Mouse (Mus musculus) hindbrain, embryonic 12.5 days (tissue): ENCODE data around the gene Tmem248. TPM values are rescaled to one million over a fixed set of nuclear protein-coding genes. Genes with fewer than 3 reads are reported as not detected.

ENCODE experiments used
- ATAC-seq: fragments of 200-750 bp; cut with Nextera tagmentation; 2 replicates; pipeline ENCODE4 v1.8.0; 2017; ENCODE audit warnings: moderate TSS enrichment; ENCODE audit not compliant: low FRiP score
- H3K27ac ChIP-seq: fragments of 300-500 bp; sonication (generic); 2 replicates; pipeline ENCODE4 v1.5.1; 2016; ENCODE audit warnings: mild to moderate bottlenecking
- H3K27me3 ChIP-seq: fragments of 300-500 bp; sonication (generic); 2 replicates; pipeline ENCODE4 v1.6.1; 2016; ENCODE audit warnings: mild to moderate bottlenecking
- H3K36me3 ChIP-seq: fragments of 300-500 bp; sonication (generic); 2 replicates; pipeline ENCODE4 v1.6.1; 2016; ENCODE audit warnings: mild to moderate bottlenecking
- H3K4me1 ChIP-seq: fragments of 300-500 bp; sonication (generic); 2 replicates; pipeline ENCODE4 v1.6.1; 2016
- H3K4me2 ChIP-seq: fragments of 300-500 bp; sonication (generic); replicated peaks from 2 replicates; pipeline ENCODE4 v1.6.1; 2016; ENCODE audit warnings: mild to moderate bottlenecking
- H3K4me3 ChIP-seq: fragments of 300-500 bp; sonication (generic); 2 replicates; pipeline ENCODE4 v1.5.1; 2016; ENCODE audit warnings: mild to moderate bottlenecking
- H3K9ac ChIP-seq: fragments of 300-500 bp; sonication (generic); 2 replicates; pipeline ENCODE4 v1.6.1; 2016; ENCODE audit warnings: mild to moderate bottlenecking, moderate library complexity
- H3K9me3 ChIP-seq: fragments of 300-500 bp; sonication (generic); replicated peaks from 2 replicates; pipeline ENCODE4 v1.6.1; 2016; ENCODE audit warnings: mild to moderate bottlenecking
- WGBS: fragments of 180-500 bp; shearing (Covaris S2); methylation state at CpG from one replicate; pipeline ENCODE4 v1.1.7; 2016; 5-methylcytosine and 5-hydroxymethylcytosine counted together
- polyA plus RNA-seq: library from polyadenylated mRNA; unstranded; fragments of >200 nt; fragmentation: Nextera tagmentation; extraction: Ambion mirVana; gene quantifications from 2 replicates; pipeline ENCODE4 v1.2.1, GENCODE M21; 2016

The Tmem248 gene
- polyA plus RNA-seq, 1 experiment from 2014 or later: 31.1 TPM

DNA sequence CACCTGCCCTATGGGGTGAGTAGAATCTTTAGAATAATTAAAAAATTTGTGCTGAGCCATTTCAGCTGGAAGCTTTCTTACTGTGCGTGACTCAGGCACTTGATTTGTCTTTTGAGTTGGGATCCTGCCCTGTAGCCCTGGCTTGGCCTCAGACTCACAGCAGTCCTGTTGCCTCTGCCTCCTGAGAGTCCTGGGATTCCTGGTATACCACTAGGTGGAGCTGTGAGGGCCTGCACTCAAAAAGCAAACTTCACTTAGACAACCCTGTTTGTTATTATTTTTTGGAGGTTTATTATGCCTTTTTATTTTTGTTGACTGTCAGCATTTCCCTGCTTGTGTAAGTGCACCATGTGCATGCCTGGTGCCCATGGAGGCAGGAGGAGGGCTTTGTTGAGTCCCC, 50.4 kb downstream of the Tmem248 start:
- H3K4me2 ChIP-seq: no peak overlapping the region
- 84% methylated on average over 1 of the region's 1 CpGs for WGBS
- no peak overlapping the region for H3K9ac ChIP-seq
- no peak overlapping the region for H3K4me3 ChIP-seq
- no peaks in the 10 kb centered on the region for H3K27me3 ChIP-seq
- H3K9me3 ChIP-seq: no peaks in the 10 kb centered on the region
- peaks cover 77% of the 10 kb centered on the region for H3K36me3 ChIP-seq
- ATAC-seq: no peak
- no peak overlapping the region for H3K27ac ChIP-seq
- no peaks in the 10 kb centered on the region for H3K4me1 ChIP-seq

DNA sequence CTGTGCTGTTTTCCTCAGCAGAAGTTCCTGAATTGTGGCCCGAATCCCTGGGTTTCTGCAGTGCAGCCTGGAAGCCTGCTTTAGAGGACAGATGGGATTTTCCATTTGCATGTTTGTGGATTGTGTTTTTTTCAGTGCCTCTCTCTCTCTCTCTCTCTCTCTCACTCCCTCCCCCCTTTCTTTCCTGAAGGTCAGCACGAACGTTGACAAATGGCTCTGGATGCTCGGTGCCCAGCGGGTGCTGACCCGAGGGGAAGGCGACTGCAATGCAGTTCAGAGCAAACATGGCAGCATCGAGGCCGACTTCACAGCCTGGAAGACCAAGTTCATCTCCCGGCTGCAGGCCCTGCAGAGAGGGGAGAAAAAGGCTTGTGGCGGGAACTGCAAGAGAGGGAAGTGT, 52.1 kb downstream of the Tmem248 start:
- H3K4me3 ChIP-seq: no peak overlapping the region
- H3K4me2 ChIP-seq: no peak overlapping the region
- H3K36me3 ChIP-seq: peaks cover 81% of the 10 kb centered on the region
- H3K27me3 ChIP-seq: no peaks in the 10 kb centered on the region
- no peak overlapping the region; the same call in 1 of the 2 replicates for H3K9ac ChIP-seq
- no peaks in the 10 kb centered on the region for H3K4me1 ChIP-seq
- WGBS: 76% methylated on average over 11 of the region's 11 CpGs
- H3K27ac ChIP-seq: no peak overlapping the region
- no peaks in the 10 kb centered on the region for H3K9me3 ChIP-seq
- no peak for ATAC-seq

DNA sequence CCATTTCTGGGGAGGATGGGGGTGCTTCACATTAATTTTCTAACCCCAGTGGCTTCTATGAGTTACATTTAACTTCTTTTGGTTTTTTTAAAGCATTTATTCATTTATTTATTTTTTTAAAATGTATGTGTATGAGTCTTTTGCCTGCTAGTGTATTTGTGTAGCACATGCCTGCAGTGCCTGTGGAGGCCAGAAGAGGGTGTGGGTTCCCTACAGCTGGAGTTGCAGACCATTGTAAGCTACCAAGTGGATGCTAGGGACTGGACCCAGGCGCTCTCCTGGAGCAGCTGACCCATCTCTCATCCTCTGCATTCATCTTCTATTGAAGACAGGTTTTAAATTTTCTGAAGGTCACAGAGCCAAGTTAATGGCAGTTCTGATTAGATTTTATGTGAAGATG, 55.5 kb downstream of the Tmem248 start:
- Histone ChIP-seq H3K4me1 (no peaks in the 10 kb centered on the region), H3K4me3 (no peak overlapping the region), H3K36me3 (peaks cover 79% of the 10 kb centered on the region), H3K27me3 (no peaks in the 10 kb centered on the region), H3K27ac (no peak overlapping the region), H3K9ac (no peak overlapping the region), H3K9me3 (no peaks in the 10 kb centered on the region), H3K4me2 (no peak overlapping the region)
- ATAC-seq: no peak
- WGBS: 92% methylated on average over 1 of the region's 1 CpGs

GRCm38 (mm10) chr5:130273046-130273445, 56.2 kb downstream of the Tmem248 start:
- peaks cover 79% of the 10 kb centered on the region for H3K36me3 ChIP-seq
- H3K4me3 ChIP-seq: no peak overlapping the region

DNA sequence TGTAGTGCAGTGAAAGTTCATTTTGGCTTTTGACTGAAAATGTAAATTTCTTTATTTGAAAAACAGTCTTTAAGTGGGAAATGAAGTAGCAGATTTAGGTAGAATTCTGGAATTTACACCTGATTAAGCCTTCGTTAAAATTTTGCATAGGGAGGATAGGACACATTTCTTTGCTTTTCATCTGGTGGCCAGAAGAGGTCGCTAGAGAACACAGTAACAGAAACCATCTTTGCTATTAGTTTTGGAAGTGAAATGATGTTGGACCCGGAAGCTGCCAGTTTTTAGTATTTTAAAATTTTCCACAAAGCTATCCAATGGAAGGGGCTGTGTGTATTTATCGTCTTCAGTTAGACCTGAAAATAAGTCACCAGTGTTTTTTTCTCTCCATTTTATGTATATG, 58.6 kb downstream of the Tmem248 start:
- Histone ChIP-seq H3K9me3 (no peaks in the 10 kb centered on the region), H3K4me2 (no peak overlapping the region), H3K9ac (no peak overlapping the region), H3K27ac (no peak overlapping the region), H3K4me3 (no peak overlapping the region), H3K27me3 (no peaks in the 10 kb centered on the region), H3K4me1 (no peaks in the 10 kb centered on the region), H3K36me3 (peaks cover 79% of the 10 kb centered on the region)
- 57% methylated on average over 4 of the region's 4 CpGs for WGBS
- no peak for ATAC-seq

More at GRCm38 (mm10) chr5:130273046-130273445, 56.2 kb downstream of the Tmem248 start:
- H3K9ac ChIP-seq: no peak overlapping the region
- H3K4me2 ChIP-seq: no peak overlapping the region
- no peaks in the 10 kb centered on the region for H3K27me3 ChIP-seq
- H3K27ac ChIP-seq: no peak overlapping the region
- H3K4me1 ChIP-seq: no peaks in the 10 kb centered on the region
- no peaks in the 10 kb centered on the region for H3K9me3 ChIP-seq
- ATAC-seq: no peak
- WGBS: 95% methylated on average over 6 of the region's 6 CpGs

DNA sequence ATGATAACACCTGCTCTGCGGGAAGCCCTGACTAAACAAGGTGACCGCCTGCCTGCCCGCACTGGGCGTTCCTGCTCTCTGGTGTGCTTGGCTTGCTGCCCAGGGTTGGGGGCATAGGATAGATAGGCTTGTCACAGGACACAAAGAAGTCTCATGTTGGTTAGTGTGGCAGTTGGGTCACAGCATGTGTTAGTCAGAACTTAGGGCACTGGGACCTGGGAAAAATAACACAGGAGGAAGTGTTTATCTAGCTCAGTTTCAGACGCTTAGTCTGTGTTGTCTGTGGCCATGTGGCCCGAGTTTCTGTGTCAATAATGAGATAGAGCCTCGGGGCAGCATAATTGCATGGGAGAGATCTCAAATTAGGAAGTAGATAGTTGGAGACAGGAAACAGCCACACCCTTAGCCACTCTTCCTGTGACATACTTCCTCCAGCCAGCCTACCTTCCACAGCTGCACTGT, 61.2 kb downstream of the Tmem248 start:
- Histone ChIP-seq H3K4me1 (no peaks in the 10 kb centered on the region), H3K27me3 (no peaks in the 10 kb centered on the region), H3K9me3 (no peaks in the 10 kb centered on the region), H3K27ac (no peak overlapping the region), H3K9ac (no peak overlapping the region), H3K36me3 (peaks cover 81% of the 10 kb centered on the region), H3K4me3 (no peak overlapping the region), H3K4me2 (no peak overlapping the region)
- 92% methylated on average over 7 of the region's 7 CpGs for WGBS
- ATAC-seq: no peak

DNA sequence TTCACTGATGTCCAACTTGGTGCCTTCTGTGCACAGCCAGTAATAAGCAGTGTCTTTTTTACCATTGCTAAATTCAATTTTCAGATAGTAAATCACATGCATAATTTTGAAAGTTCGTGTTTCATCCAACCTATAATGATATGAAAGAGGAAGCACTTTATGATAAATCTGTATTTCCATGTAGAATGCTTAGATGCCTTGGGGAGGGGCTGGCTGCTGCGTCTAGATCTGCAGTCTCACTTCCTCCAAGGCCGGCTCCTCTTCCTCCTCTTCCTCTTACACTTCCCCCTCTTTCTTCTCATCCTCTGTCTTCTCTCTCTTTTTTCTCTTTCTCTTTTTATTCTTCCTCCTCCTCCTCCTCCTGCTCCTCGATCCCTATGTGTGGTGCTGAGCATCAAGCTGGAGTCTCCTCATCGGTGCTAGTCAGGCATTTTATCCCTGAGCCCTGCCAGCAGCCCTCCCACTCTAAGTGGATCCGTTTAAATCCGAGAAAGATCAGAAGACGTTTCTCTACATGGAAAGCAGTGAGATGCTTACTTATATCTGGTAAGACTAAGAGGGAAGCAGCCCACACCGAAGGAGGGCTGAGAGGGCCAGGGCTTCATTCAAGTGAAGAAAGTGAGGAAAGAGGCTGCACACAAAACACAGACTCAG, 66.3 kb downstream of the Tmem248 start:
- Histone ChIP-seq H3K36me3 (peaks cover 73% of the 10 kb centered on the region), H3K27me3 (no peaks in the 10 kb centered on the region), H3K9ac (no peak overlapping the region), H3K27ac (no peak overlapping the region), H3K9me3 (peaks cover 7% of the 10 kb centered on the region; the same call in 1 of the 2 replicates), H3K4me3 (no peak overlapping the region), H3K4me2 (no peak overlapping the region), H3K4me1 (no peaks in the 10 kb centered on the region)
- ATAC-seq: no peak
- WGBS: 98% methylated on average over 9 of the region's 9 CpGs

GRCm38 (mm10) chr5:130288106-130288505, 71.2 kb downstream of the Tmem248 start:
- ATAC-seq: no peak
- H3K27ac ChIP-seq: no peak overlapping the region
- no peaks in the 10 kb centered on the region for H3K4me1 ChIP-seq
- WGBS: 90% methylated on average over 7 of the region's 7 CpGs
- H3K4me2 ChIP-seq: no peak overlapping the region
- H3K9ac ChIP-seq: no peak overlapping the region
- no peak overlapping the region for H3K4me3 ChIP-seq
- peaks cover 7% of the 10 kb centered on the region; the same call in 1 of the 2 replicates for H3K9me3 ChIP-seq
- H3K27me3 ChIP-seq: no peaks in the 10 kb centered on the region
- peaks cover 70% of the 10 kb centered on the region for H3K36me3 ChIP-seq

GRCm38 (mm10) chr5:130290242-130290641, 73.4 kb downstream of the Tmem248 start:
- H3K27me3 ChIP-seq: no peaks in the 10 kb centered on the region

DNA sequence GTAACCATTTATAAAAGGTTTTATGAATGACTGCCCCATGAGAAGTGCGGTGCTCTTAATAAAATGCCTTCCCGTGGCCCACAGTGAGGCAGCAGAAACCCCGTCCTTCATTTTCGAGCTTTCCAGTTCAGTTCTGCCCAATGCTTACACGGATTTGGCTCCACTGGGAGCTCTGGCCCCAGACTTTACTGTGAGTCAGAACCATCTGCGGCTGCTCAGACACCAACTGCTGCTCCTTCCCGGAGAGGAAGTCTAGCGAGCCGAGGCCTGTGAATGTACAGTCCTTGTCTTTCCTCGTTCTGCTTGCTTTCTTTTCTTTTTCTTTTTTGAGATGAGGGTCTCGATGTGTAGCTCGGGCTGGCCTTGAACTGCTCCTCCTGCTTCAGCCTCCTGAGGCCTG, 73.9 kb downstream of the Tmem248 start:
- H3K9me3 ChIP-seq: no peaks in the 10 kb centered on the region
- no peak overlapping the region for H3K4me3 ChIP-seq
- H3K27me3 ChIP-seq: no peaks in the 10 kb centered on the region
- 0 out of 2 replicates have a peak, but pooled peaks cover 3% of the 10 kb centered on the region for H3K4me1 ChIP-seq
- no peak overlapping the region for H3K9ac ChIP-seq
- ATAC-seq: no peak
- WGBS: 92% methylated on average over 12 of the region's 12 CpGs
- H3K4me2 ChIP-seq: no peak overlapping the region
- no peak overlapping the region for H3K27ac ChIP-seq
- peaks cover 57% of the 10 kb centered on the region for H3K36me3 ChIP-seq

More at GRCm38 (mm10) chr5:130290242-130290641, 73.4 kb downstream of the Tmem248 start:
- Histone ChIP-seq H3K36me3 (peaks cover 57% of the 10 kb centered on the region), H3K9ac (no peak overlapping the region), H3K4me3 (no peak overlapping the region), H3K4me2 (no peak overlapping the region), H3K27ac (no peak overlapping the region), H3K4me1 (0 out of 2 replicates have a peak, but pooled peaks cover 3% of the 10 kb centered on the region), H3K9me3 (no peaks in the 10 kb centered on the region)
- 97% methylated on average over 6 of the region's 6 CpGs for WGBS
- ATAC-seq: no peak

- Histone ChIP-seq H3K9me3 (no peaks in the 10 kb centered on the region), H3K9ac (no peak overlapping the region), H3K36me3 (peaks cover 68% of the 10 kb centered on the region), H3K4me3 (no peak overlapping the region), H3K4me2 (no peak overlapping the region), H3K4me1 (0 out of 2 replicates have a peak, but pooled peaks cover 3% of the 10 kb centered on the region), H3K27ac (no peak overlapping the region), H3K27me3 (no peaks in the 10 kb centered on the region)
- no peak for ATAC-seq
- 89% methylated on average over 4 of the region's 4 CpGs for WGBS
Observed at GRCm38 (mm10) chr5:130292976-130293375, 76.1 kb downstream of the Tmem248 start.
